Mouse (Mus musculus): ENCODE measurements around the gene Cecr2. TPM values are rescaled to one million over a fixed set of nuclear protein-coding genes. Genes with fewer than 3 reads are reported as not detected.
"Not testable (repeated sequence)": the region's sequence is repeated elsewhere in the genome, so short reads cannot be mapped to it uniquely, and the experiment has no call there.

The Cecr2 gene
- total RNA-seq, 2 experiments from 2014 or later: 9.8 to 12.5 TPM

GRCm38 (mm10) chr6:120773149-120773628, 107.0 kb downstream of the Cecr2 start, which contains the start of gene Slc25a18:
Gene Slc25a18, plus strand, starts transcription at chr6:120773578.
- no peak for DNase-seq

DNA sequence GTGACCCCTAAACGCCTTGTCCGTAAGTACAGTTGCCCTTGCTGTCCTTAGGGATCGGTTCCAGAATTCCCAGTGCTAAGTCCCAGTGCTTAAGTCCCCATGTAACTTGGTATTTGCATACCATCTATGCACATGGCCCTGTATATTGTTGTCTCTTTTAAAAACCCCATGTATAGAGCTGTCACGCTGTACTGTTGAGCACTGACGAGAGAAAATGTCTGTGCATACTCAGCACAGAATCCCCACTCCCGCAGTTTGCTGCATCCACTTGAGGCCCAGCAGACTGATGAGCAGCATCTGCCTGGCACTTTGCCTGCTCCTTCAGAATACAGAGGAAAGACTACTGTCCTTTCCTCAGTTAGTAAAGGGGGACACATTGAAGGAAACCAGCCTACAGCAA, 107.6 kb downstream of the Cecr2 start:
- no peak for DNase-seq

DNA sequence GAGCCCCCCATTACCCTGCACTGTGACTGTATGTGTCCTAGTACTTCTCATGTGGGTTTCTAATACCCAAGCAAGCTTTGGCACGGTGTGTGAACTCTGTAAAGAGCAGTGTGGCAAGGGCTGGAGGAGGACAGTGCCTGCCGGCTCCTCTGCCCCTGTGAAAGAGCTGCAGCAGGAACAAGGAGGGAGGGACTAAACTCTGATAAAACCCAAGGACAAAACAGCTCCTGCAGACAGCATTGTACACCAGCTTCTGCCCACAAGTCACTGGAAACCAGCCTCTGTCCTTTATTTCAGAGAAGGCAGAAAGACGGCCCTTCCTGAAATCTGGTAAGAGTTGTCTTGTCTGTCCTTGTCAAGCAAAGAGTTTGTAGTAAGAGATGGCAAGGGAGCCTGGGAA, 110.1 kb downstream of the Cecr2 start:
- no peak for DNase-seq

DNA sequence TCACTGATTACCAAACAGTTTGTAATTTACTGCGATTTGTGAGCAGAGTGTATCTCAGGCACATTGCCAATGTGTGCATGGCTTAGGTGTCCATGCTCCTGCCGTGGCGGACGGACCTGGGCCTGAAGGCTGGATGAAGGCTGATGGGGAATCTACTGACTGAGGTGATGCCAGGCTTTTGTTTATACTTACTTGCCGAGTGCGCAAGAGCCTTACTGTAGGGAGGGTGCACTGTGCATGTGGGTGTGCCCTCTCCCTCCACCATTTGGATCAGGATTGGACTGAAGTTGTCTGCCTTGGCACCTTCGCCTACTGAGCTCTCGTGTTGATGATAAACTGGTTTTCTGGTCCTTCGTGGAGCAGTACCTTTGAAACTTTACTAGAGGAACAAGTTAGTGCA, 111.4 kb downstream of the Cecr2 start:
- no peak for DNase-seq

GRCm38 (mm10) chr6:120778226-120778625, 112.1 kb downstream of the Cecr2 start:
- DNase-seq: no peak

DNA sequence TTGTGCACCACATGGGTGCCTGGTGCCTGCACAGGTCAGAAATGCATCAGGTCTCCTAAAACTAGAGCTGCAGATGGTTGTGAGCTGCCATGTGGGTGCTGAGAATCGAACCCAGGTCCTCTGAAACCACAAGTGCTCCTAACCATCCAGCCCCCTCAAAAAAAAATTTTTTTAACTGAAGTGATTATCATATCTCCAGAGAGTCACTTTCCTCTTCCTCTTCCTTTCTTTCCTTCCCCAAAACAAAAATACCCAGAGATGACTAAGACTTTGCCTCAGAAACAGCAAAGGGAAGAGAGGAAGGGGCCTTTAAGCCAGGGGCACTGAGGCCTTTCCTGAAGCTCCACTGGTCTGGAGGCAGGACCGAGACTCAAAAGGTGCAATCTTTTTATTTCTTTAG, 116.8 kb downstream of the Cecr2 start:
- DNase-seq: no peak

GRCm38 (mm10) chr6:120784351-120784750, 118.2 kb downstream of the Cecr2 start:
- DNase-seq: no peak

DNA sequence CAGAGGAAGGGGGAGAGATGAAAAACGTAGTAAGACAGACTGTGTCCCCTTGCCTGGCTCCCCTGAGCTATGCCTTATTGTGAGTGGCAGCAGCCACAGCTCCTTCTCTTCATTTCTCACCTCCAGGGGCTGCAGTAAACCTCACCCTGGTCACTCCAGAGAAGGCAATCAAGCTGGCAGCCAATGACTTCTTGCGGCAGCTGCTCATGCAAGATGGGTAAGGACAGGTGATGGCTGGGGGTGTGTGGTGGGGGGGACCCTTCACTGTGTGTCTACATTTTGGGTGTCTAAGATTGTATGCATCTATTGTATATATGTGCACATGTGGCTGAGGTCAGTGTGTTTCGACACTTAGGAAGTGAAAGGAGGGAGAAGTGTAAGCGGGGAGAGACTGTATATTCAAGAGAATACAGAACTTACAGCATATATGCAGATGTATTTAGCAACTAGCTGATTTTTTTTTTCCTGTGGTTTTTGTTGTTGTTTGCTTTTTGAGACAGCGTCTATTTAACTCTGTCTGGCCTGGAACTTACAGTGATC, 122.0 kb downstream of the Cecr2 start:
- DNase-seq: no peak

DNA sequence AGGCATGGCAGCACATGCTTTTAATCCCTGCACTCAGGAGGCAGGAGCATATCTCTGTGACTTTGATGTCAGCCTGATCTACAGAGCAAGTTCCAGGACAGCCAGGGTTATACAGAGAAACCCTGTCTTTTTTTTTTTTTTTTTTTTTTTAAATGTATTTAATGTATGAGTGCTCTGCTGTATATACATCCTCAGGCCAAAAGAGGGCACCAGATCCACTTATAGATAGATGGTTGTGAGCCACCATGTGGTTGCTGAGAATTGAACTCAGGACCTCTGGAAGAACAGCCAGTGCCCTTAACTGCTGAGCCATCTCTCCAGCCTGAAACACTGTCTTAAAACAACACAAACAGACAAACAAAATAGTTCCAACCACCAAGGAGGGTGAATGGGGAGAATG, 122.7 kb downstream of the Cecr2 start:
- no peak for DNase-seq

- DNase-seq: no peak
These were observed 124.0 kb downstream of the Cecr2 start for GRCm38 (mm10) chr6:120790153-120790552.

GRCm38 (mm10) chr6:120790717-120791116, 124.5 kb downstream of the Cecr2 start:
- DNase-seq: no peak

DNA sequence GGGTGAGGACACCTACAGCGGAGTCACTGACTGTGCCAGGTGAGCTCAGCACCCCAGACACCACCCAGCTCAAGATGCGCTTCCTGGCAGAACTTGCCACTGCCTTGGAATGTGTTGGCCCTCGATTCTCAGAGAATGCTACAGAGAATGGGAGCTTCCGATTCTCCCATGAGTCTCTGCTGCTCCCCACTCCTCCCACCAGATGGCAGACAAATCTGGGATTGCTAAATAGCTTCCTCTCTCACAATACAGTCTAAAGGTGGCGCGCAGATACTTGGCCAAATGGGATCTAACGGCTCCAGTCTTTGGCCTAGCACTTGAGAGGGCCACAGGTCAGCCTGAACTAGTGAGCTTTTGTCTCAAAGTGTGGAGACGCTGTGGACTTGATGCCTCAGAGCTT, 126.8 kb downstream of the Cecr2 start:
- no peak for DNase-seq

- peak in 1 of 2 experiments; percentile 37 for DNase-seq
These were observed 129.4 kb downstream of the Cecr2 start for GRCm38 (mm10) chr6:120795422-120796086.

- no peak for DNase-seq
These were observed 129.9 kb downstream of the Cecr2 start for GRCm38 (mm10) chr6:120796111-120796510.

DNA sequence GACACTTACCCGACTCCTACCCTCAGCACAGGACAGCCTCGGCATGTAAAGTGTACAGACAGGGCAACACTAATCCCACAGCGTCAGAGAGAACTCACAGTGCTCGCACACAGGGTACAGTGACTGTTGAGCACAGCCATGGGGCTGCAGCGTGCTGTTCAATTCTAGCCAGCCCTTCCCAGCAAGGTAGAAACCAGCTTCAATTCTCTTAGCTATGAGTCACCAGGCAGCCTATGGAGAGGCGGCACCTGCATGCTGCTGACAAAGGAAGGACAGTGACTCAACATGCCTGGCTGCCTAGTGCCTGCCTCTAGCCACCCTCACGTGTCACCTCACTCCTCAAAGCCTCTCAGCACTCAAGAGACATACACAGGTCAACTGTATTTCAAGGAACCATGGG, 131.8 kb downstream of the Cecr2 start:
- no peak for DNase-seq

DNA sequence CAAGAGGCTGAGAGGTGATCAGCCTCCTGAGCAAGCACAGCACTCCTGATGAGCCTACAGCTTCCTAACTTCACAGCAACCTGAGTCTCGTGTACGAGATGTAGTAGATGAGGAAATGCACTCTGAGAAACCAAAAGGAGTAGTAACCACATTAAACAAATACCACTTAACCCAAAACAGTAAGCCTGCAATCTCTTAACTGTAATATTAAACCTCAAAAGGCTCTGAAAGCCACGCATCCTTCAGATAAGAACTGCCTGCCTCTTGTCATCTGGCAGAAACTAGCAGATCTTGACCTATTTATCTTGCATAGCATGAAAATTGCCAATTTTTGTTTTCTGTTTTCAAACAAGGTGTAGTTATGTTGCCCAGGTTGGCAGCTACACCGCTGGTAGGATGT, 132.7 kb downstream of the Cecr2 start:
- DNase-seq: no peak

GRCm38 (mm10) chr6:120799581-120800041, 133.4 kb downstream of the Cecr2 start:
- DNase-seq: no peak

- DNase-seq: no peak
These were observed 141.0 kb downstream of the Cecr2 start for GRCm38 (mm10) chr6:120806999-120807737.

DNA sequence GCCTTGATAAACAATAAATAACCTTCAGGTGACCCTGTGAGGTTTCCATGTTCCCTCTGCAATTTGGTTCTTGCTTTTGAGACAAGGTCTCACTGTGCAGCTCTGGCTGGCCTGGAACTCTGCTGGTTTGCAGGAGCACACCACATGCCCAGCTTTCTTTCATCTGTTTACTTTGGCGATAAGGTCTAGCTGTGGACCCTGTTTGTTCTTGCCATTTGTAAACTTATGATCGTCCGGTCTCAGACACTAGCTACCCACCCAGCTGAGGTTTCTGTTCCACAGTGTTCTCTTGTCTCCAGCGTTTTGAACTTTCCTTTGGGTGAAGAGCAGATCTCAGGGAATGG, 141.5 kb downstream of the Cecr2 start:
- no peak for DNase-seq

DNA sequence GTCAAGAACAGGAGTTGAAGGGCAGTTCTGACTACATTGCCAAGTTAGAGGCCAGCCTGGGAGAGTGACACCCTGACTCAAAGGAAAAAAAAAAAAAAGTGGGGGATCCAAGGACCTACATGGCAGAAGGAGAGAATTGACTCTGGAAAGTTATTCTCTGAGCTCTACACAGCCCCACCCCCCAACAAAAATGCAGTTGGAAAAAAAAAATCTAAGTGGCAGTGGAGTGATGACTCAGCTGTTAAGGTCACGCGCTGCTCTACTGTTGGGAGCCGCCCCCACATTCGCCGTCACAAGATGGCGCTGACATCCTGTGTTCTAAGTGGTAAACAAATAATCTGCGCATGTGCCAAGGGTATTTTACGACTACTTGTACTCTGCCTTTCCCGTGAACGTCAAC, 145.8 kb downstream of the Cecr2 start:
- not testable (repeated sequence) for DNase-seq

DNA sequence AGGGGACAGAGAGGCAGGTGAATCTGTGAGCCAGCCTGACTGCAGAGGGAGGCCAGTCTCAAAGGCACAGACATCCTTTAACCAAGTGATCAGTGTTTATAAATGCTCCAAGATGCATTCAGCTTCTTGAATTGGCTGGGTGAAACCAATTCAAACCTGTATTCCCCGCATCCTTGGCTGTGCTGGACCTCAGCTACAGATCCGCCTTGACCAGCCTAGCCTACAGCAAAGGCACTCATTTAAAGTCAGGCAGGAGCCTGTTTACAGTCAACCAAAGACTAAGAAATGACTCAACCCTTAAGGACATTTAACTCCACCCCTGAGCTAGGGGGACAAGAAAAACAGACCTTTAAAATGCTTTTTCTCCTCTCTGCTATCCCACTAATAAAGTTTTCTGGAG, 153.1 kb downstream of the Cecr2 start:
- no peak for DNase-seq

GRCm38 (mm10) chr6:120820144-120820543, 154.0 kb downstream of the Cecr2 start:
- DNase-seq: no peak

Data from heart, adult 18-20 months (tissue).